Mouse (Mus musculus): ENCODE data around the gene Ccr10.
A peak's percentile ranks its signal among the peaks of the same experiment; 100 is the strongest.
"Not testable (repeated sequence)": the region's sequence is repeated elsewhere in the genome, so short reads cannot be mapped to it uniquely, and the experiment has no call there.

The Ccr10 gene

GRCm38 (mm10) chr11:101171721-101172433 is 3.4 kb downstream of the Ccr10 start:
- DNase-seq (ENCODE audit: low spot score): peak; percentile 87

GRCm38 (mm10) chr11:101170811-101171610 is 4.2 kb downstream of the Ccr10 start, which contains the start of gene Plekhh3:
Gene Plekhh3, minus strand, starts transcription at chr11:101171351.
- peak; percentile 98 for DNase-seq (ENCODE audit: low spot score)

GRCm38 (mm10) chr11:101170354-101170810 is 4.9 kb downstream of the Ccr10 start, which contains the start of gene Cntnap1:
Gene Cntnap1, plus strand, starts transcription at chr11:101170523.
- peak; percentile 68 for DNase-seq (ENCODE audit: low spot score)

- no peak for DNase-seq (ENCODE audit: low spot score)
Observed at GRCm38 (mm10) chr11:101169301-101170107, 5.7 kb downstream of the Ccr10 start.

- no peak for DNase-seq (ENCODE audit: low spot score)
Observed at GRCm38 (mm10) chr11:101168301-101168980, 6.8 kb downstream of the Ccr10 start.

GRCm38 (mm10) chr11:101167963-101168300 is 7.3 kb downstream of the Ccr10 start:
- no peak for DNase-seq (ENCODE audit: low spot score)

- no peak for DNase-seq (ENCODE audit: low spot score)
Observed at GRCm38 (mm10) chr11:101167211-101167962, 7.9 kb downstream of the Ccr10 start.

- DNase-seq (ENCODE audit: low spot score): no peak
Observed at GRCm38 (mm10) chr11:101166357-101166756, 8.9 kb downstream of the Ccr10 start.

- DNase-seq (ENCODE audit: low spot score): no peak
Observed at GRCm38 (mm10) chr11:101164677-101165580, 10.3 kb downstream of the Ccr10 start.

- DNase-seq (ENCODE audit: low spot score): no peak
Observed at GRCm38 (mm10) chr11:101164351-101164665, 10.9 kb downstream of the Ccr10 start.

GRCm38 (mm10) chr11:101163476-101164350 is 11.5 kb downstream of the Ccr10 start:
- DNase-seq (ENCODE audit: low spot score): no peak

GRCm38 (mm10) chr11:101162772-101163171 is 12.5 kb downstream of the Ccr10 start:
- DNase-seq (ENCODE audit: low spot score): peak; percentile 96

GRCm38 (mm10) chr11:101162301-101162700 is 12.9 kb downstream of the Ccr10 start:
- DNase-seq (ENCODE audit: low spot score): no peak

- no peak for DNase-seq (ENCODE audit: low spot score)
Observed at GRCm38 (mm10) chr11:101161551-101161950, 13.7 kb downstream of the Ccr10 start.

GRCm38 (mm10) chr11:101160981-101161505 is 14.2 kb downstream of the Ccr10 start:
- DNase-seq (ENCODE audit: low spot score): not testable (repeated sequence)

GRCm38 (mm10) chr11:101160151-101160550 is 15.1 kb downstream of the Ccr10 start:
- DNase-seq (ENCODE audit: low spot score): not testable (repeated sequence)

GRCm38 (mm10) chr11:101155728-101156371 is 19.4 kb downstream of the Ccr10 start, which contains the start of gene Tubg2:
Gene Tubg2, plus strand, starts transcription at chr11:101155907.
- no peak for DNase-seq (ENCODE audit: low spot score)

- no peak for DNase-seq (ENCODE audit: low spot score)
Observed at GRCm38 (mm10) chr11:101155151-101155550, 20.1 kb downstream of the Ccr10 start.

All from adipocyte (in vitro differentiated cells).